Mouse (Mus musculus) ovary, postnatal 14 days (tissue): ENCODE measurements around the gene Vtn.
A peak's percentile ranks its signal among the peaks of the same experiment; 100 is the strongest.

ENCODE experiments used
- DNase-seq: peaks from one replicate; pipeline ENCODE4 v3.0.0; 2022; ENCODE audit warnings: low spot score

Vtn gene

GRCm38 (mm10) chr11:78499004-78499403, at the start of gene Vtn:
TSS of gene Vtn (plus strand) at chr11:78499091.
- no peak for DNase-seq

GRCm38 (mm10) chr11:78450337-78450736, 48.6 kb upstream of the Vtn start:
- no peak for DNase-seq

- peak; percentile 51 for DNase-seq
Observed at GRCm38 (mm10) chr11:78453675-78454074, 45.2 kb upstream of the Vtn start.

GRCm38 (mm10) chr11:78454276-78454675, 44.6 kb upstream of the Vtn start:
- DNase-seq, result no peak

GRCm38 (mm10) chr11:78455308-78455707, 43.6 kb upstream of the Vtn start:
- peak; percentile 22 for DNase-seq

GRCm38 (mm10) chr11:78458740-78459139, 40.2 kb upstream of the Vtn start:
- no peak for DNase-seq

GRCm38 (mm10) chr11:78461894-78462293, 37.0 kb upstream of the Vtn start:
- DNase-seq, result no peak

- DNase-seq, result no peak
Observed at GRCm38 (mm10) chr11:78462669-78463068, 36.2 kb upstream of the Vtn start.

- DNase-seq, result no peak
Observed at GRCm38 (mm10) chr11:78463286-78464036, 35.4 kb upstream of the Vtn start.

GRCm38 (mm10) chr11:78465116-78465515, 33.8 kb upstream of the Vtn start:
- DNase-seq, result no peak

GRCm38 (mm10) chr11:78465568-78466180, 33.2 kb upstream of the Vtn start, which contains the start of gene Slc46a1:
TSS of gene Slc46a1 (plus strand) at chr11:78465697.
- DNase-seq, result peak; percentile 76

- no peak for DNase-seq
Observed at GRCm38 (mm10) chr11:78466242-78466912, 32.5 kb upstream of the Vtn start.

GRCm38 (mm10) chr11:78467515-78467914, 31.4 kb upstream of the Vtn start:
- DNase-seq, result no peak

- DNase-seq, result no peak
Observed at GRCm38 (mm10) chr11:78467932-78468331, 31.0 kb upstream of the Vtn start.

GRCm38 (mm10) chr11:78471326-78472103, 27.4 kb upstream of the Vtn start:
- DNase-seq, result no peak

GRCm38 (mm10) chr11:78475289-78475688, 23.6 kb upstream of the Vtn start:
- no peak for DNase-seq

GRCm38 (mm10) chr11:78483639-78484038, 15.3 kb upstream of the Vtn start:
- no peak for DNase-seq

GRCm38 (mm10) chr11:78488168-78488567, 10.7 kb upstream of the Vtn start:
- peak; percentile 62 for DNase-seq

GRCm38 (mm10) chr11:78490781-78491241, 8.1 kb upstream of the Vtn start:
- DNase-seq, result no peak

- no peak for DNase-seq
Observed at GRCm38 (mm10) chr11:78495904-78496303, 3.0 kb upstream of the Vtn start.

- no peak for DNase-seq
Observed at GRCm38 (mm10) chr11:78497071-78497541, 1.8 kb upstream of the Vtn start.
